Comparison of ENCODE assay signal across 10 mouse cellular contexts in genomic region chr10:91236844-91237243, GRCm38 (mm10). TPM values are rescaled to one million over a fixed set of nuclear protein-coding genes. Genes with fewer than 3 reads are reported as not detected.
DNase-seq lines count a peak whose midpoint lies in the region; ATAC-seq lines count a peak whose summit lies in the region.
"Had no signal": no experiment of that assay in that cellular context is flagged by ENCODE, and none has a peak within 500 bp of the region (broad histone marks: within the 10 kb centered on the region; RNA-seq: fewer than 3 reads in every experiment).

No protein-coding gene starts in this region.

- no peak overlapping the region for H3K4me2 ChIP-seq in heart, embryonic 11.5 days
- H3K4me2 ChIP-seq: liver, embryonic 13.5 days had no signal

- H3K27ac ChIP-seq in heart, embryonic 11.5 days (ENCODE audit: low read depth, low read length), result peak overlapping the region; percentile 50
- H3K27ac ChIP-seq: liver, embryonic 13.5 days had no signal

- H3K4me3 ChIP-seq in heart, embryonic 11.5 days (ENCODE audit: low read depth, low read length), result no peak overlapping the region
- H3K4me3 ChIP-seq: liver, embryonic 13.5 days had no signal

- H3K27me3 ChIP-seq in heart, embryonic 11.5 days (ENCODE audit: control insufficient read depth, insufficient read depth, low read length), result no peaks in the 10 kb centered on the region
- H3K27me3 ChIP-seq: liver, embryonic 13.5 days had no signal

- no peaks in the 10 kb centered on the region for H3K9me3 ChIP-seq in heart, embryonic 11.5 days (replicated peaks; ENCODE audit: control insufficient read depth, low read length)
- H3K9me3 ChIP-seq: G1E; liver, embryonic 13.5 days had no signal

- H3K9ac ChIP-seq in heart, embryonic 11.5 days (ENCODE audit: low read depth, low read length), result no peak overlapping the region
- H3K9ac ChIP-seq: liver, embryonic 13.5 days had no signal

- DNase-seq in gastrocnemius, adult 18-20 months (ENCODE audit: low spot score), result peak; percentile 59
- no peak for DNase-seq in gastrocnemius, adult 8-10 months (ENCODE audit: low spot score in 2 of 2)
- peak; percentile 43 for DNase-seq in MN1 (ENCODE audit: low spot score)
- peak; percentile 79 for DNase-seq in embryo, embryonic 10 days (ENCODE audit: low spot score)
- peak; percentile 77 to 84 for DNase-seq in kidney, postnatal 25 days
- DNase-seq in ovary, postnatal 14 days (ENCODE audit: low spot score), result peak; percentile 39
- no peak for DNase-seq in spleen, adult 18-20 months
- DNase-seq: liver, embryonic 13.5 days had no signal

- ATAC-seq in heart, embryonic 11.5 days (replicated peaks; ENCODE audit: insufficient number of reproducible peaks, low FRiP score, low TSS enrichment), result no peak

- H3K4me1 ChIP-seq in heart, embryonic 11.5 days (ENCODE audit: control insufficient read depth, insufficient read depth, low read length), result peaks cover 22% of the 10 kb centered on the region
- H3K4me1 ChIP-seq: liver, embryonic 13.5 days had no signal

- no peaks in the 10 kb centered on the region for H3K36me3 ChIP-seq in heart, embryonic 11.5 days (ENCODE audit: control insufficient read depth, insufficient read depth, low read length)
- H3K36me3 ChIP-seq: G1E; liver, embryonic 13.5 days had no signal

- 23% methylated on average over 7 of the region's 7 CpGs for WGBS in heart, embryonic 11.5 days (ENCODE audit: insufficient replicate concordance)

RNA-seq across cellular contexts. Expression of gene Tmpo, which starts 55.7 kb away (rescaled TPM):
- total RNA-seq in gastrocnemius, adult 18-20 months (2021), result 10 to 100 TPM; 49.9 to 50.5 TPM
- 10 to 100 TPM; 47.8 to 71.6 (median 53.8) TPM for total RNA-seq in gastrocnemius, adult 8-10 months (2022)
- polyA plus RNA-seq in heart, embryonic 11.5 days (2014; fragmentation: Nextera tagmentation; extraction: Ambion mirVana), result 162 and 170 TPM in 2 replicates

Comparison
In these comparisons a context has a peak if more than half of its experiments do, and no peak if none do; other contexts are left out.
1. DNase-seq: peak in gastrocnemius, adult 18-20 months (single experiment), MN1 (single experiment), embryo, embryonic 10 days (single experiment), kidney, postnatal 25 days (2 of 2) and ovary, postnatal 14 days (single experiment); none in gastrocnemius, adult 8-10 months (0 of 2) and spleen, adult 18-20 months (0 of 2).